Mouse (Mus musculus): ENCODE measurements around the gene Pole2. TPM values are rescaled to one million over a fixed set of nuclear protein-coding genes. Genes with fewer than 3 reads are reported as not detected.

The Pole2 gene
- polyA plus RNA-seq, 1 experiment = 63.4 TPM

GRCm38 (mm10) chr12:69210056-69210979 is 17.7 kb downstream of the Pole2 start:
- Histone ChIP-seq H3K4me3 (ENCODE audit: control insufficient read depth, low read depth, low read length) (no peak overlapping the region), H3K27ac (ENCODE audit: control insufficient read depth, insufficient read depth, low read depth, low read length) (no peak overlapping the region), H3K4me1 (ENCODE audit: control insufficient read depth, insufficient read depth, low read length) (no peaks in the 10 kb centered on the region), H3K27me3 (ENCODE audit: control insufficient read depth, insufficient read depth, low read length) (no peaks in the 10 kb centered on the region), H3K36me3 (ENCODE audit: control insufficient read depth, insufficient read depth, low read length) (no peaks in the 10 kb centered on the region)
- TF ChIP-seq POLR2A (IDR thresholded peaks at IDR 0.05; ENCODE audit: control insufficient read depth, low read depth, low read length) (no peak), CTCF (IDR thresholded peaks at IDR 0.05; ENCODE audit: control insufficient read depth, insufficient read depth, insufficient replicate concordance, low read depth, low read length) (no peak)

- no peak overlapping the region for H3K27ac ChIP-seq (ENCODE audit: control insufficient read depth, insufficient read depth, low read depth, low read length)
- no peak overlapping the region for H3K4me3 ChIP-seq (ENCODE audit: control insufficient read depth, low read depth, low read length)
- H3K27me3 ChIP-seq (ENCODE audit: control insufficient read depth, insufficient read depth, low read length) = no peaks in the 10 kb centered on the region
- H3K36me3 ChIP-seq (ENCODE audit: control insufficient read depth, insufficient read depth, low read length) = no peaks in the 10 kb centered on the region
- 0 out of 2 replicates have a peak, but pooled peaks cover 2% of the 10 kb centered on the region for H3K4me1 ChIP-seq (ENCODE audit: control insufficient read depth, insufficient read depth, low read length)
- TF ChIP-seq POLR2A (IDR thresholded peaks at IDR 0.05; ENCODE audit: control insufficient read depth, low read depth, low read length) (no peak), CTCF (IDR thresholded peaks at IDR 0.05; ENCODE audit: control insufficient read depth, insufficient read depth, insufficient replicate concordance, low read depth, low read length) (no peak)
Observed at GRCm38 (mm10) chr12:69208520-69208919, 19.5 kb downstream of the Pole2 start.

- TF ChIP-seq CTCF (IDR thresholded peaks at IDR 0.05; ENCODE audit: control insufficient read depth, insufficient read depth, insufficient replicate concordance, low read depth, low read length) (no peak), POLR2A (IDR thresholded peaks at IDR 0.05; ENCODE audit: control insufficient read depth, low read depth, low read length) (no peak)
Observed at GRCm38 (mm10) chr12:69207926-69208325, 20.1 kb downstream of the Pole2 start.

GRCm38 (mm10) chr12:69207396-69207795 is 20.6 kb downstream of the Pole2 start:
- no peak overlapping the region for H3K4me3 ChIP-seq (ENCODE audit: control insufficient read depth, low read depth, low read length)
- TF ChIP-seq CTCF (IDR thresholded peaks at IDR 0.05; ENCODE audit: control insufficient read depth, insufficient read depth, insufficient replicate concordance, low read depth, low read length) (no peak), POLR2A (IDR thresholded peaks at IDR 0.05; ENCODE audit: control insufficient read depth, low read depth, low read length) (no peak)
- H3K4me1 ChIP-seq (ENCODE audit: control insufficient read depth, insufficient read depth, low read length) = 0 out of 2 replicates have a peak, but pooled peaks cover 2% of the 10 kb centered on the region
- no peaks in the 10 kb centered on the region for H3K27me3 ChIP-seq (ENCODE audit: control insufficient read depth, insufficient read depth, low read length)
- H3K27ac ChIP-seq (ENCODE audit: control insufficient read depth, insufficient read depth, low read depth, low read length) = no peak overlapping the region
- H3K36me3 ChIP-seq (ENCODE audit: control insufficient read depth, insufficient read depth, low read length) = no peaks in the 10 kb centered on the region

More at GRCm38 (mm10) chr12:69207926-69208325, 20.1 kb downstream of the Pole2 start:
- 0 out of 2 replicates have a peak, but pooled peaks cover 2% of the 10 kb centered on the region for H3K4me1 ChIP-seq (ENCODE audit: control insufficient read depth, insufficient read depth, low read length)
- no peaks in the 10 kb centered on the region for H3K27me3 ChIP-seq (ENCODE audit: control insufficient read depth, insufficient read depth, low read length)
- no peaks in the 10 kb centered on the region for H3K36me3 ChIP-seq (ENCODE audit: control insufficient read depth, insufficient read depth, low read length)
- H3K27ac ChIP-seq (ENCODE audit: control insufficient read depth, insufficient read depth, low read depth, low read length) = no peak overlapping the region
- no peak overlapping the region for H3K4me3 ChIP-seq (ENCODE audit: control insufficient read depth, low read depth, low read length)

GRCm38 (mm10) chr12:69204052-69204833 is 23.8 kb downstream of the Pole2 start, which contains the start of gene Gm49384:
Gene Gm49384, minus strand, starts transcription at chr12:69204267.
- TF ChIP-seq CTCF (IDR thresholded peaks at IDR 0.05; ENCODE audit: control insufficient read depth, insufficient read depth, insufficient replicate concordance, low read depth, low read length) (no peak), POLR2A (IDR thresholded peaks at IDR 0.05; ENCODE audit: control insufficient read depth, low read depth, low read length) (no peak)
- no peaks in the 10 kb centered on the region for H3K36me3 ChIP-seq (ENCODE audit: control insufficient read depth, insufficient read depth, low read length)
- 0 out of 2 replicates have a peak, but pooled peaks cover 2% of the 10 kb centered on the region for H3K4me1 ChIP-seq (ENCODE audit: control insufficient read depth, insufficient read depth, low read length)
- peak within 1 kb of the TSS; percentile 78 for H3K4me3 ChIP-seq (ENCODE audit: control insufficient read depth, low read depth, low read length)
- no peak within 1 kb of the TSS for H3K27ac ChIP-seq (ENCODE audit: control insufficient read depth, insufficient read depth, low read depth, low read length)
- H3K27me3 ChIP-seq (ENCODE audit: control insufficient read depth, insufficient read depth, low read length) = no peaks in the 10 kb centered on the region

GRCm38 (mm10) chr12:69198985-69199384 is 29.0 kb downstream of the Pole2 start:
- peak overlapping the region; percentile 37; the same call in 1 of the 2 replicates for H3K27ac ChIP-seq (ENCODE audit: control insufficient read depth, insufficient read depth, low read depth, low read length)
- TF ChIP-seq POLR2A (IDR thresholded peaks at IDR 0.05; ENCODE audit: control insufficient read depth, low read depth, low read length) = no peak
- TF ChIP-seq CTCF (IDR thresholded peaks at IDR 0.05; ENCODE audit: control insufficient read depth, insufficient read depth, insufficient replicate concordance, low read depth, low read length) = no peak
- H3K36me3 ChIP-seq (ENCODE audit: control insufficient read depth, insufficient read depth, low read length) = no peaks in the 10 kb centered on the region; the same call in 1 of the 2 replicates
- peaks cover 5% of the 10 kb centered on the region for H3K4me1 ChIP-seq (ENCODE audit: control insufficient read depth, insufficient read depth, low read length)
- no peaks in the 10 kb centered on the region for H3K27me3 ChIP-seq (ENCODE audit: control insufficient read depth, insufficient read depth, low read length)
- H3K4me3 ChIP-seq (ENCODE audit: control insufficient read depth, low read depth, low read length) = peak overlapping the region; percentile 74

- peak; percentile 76; the same call in 1 of the 2 replicates for TF ChIP-seq POLR2A (IDR thresholded peaks at IDR 0.05; ENCODE audit: control insufficient read depth, low read depth, low read length)
- TF ChIP-seq CTCF (IDR thresholded peaks at IDR 0.05; ENCODE audit: control insufficient read depth, insufficient read depth, insufficient replicate concordance, low read depth, low read length) = no peak
- H3K4me3 ChIP-seq (ENCODE audit: control insufficient read depth, low read depth, low read length) = peak within 1 kb of the TSS; percentile 92
- peaks cover 4% of the 10 kb centered on the region for H3K4me1 ChIP-seq (ENCODE audit: control insufficient read depth, insufficient read depth, low read length)
- H3K27ac ChIP-seq (ENCODE audit: control insufficient read depth, insufficient read depth, low read depth, low read length) = peak within 1 kb of the TSS; percentile 98
- H3K27me3 ChIP-seq (ENCODE audit: control insufficient read depth, insufficient read depth, low read length) = no peaks in the 10 kb centered on the region
- no peaks in the 10 kb centered on the region; the same call in 1 of the 2 replicates for H3K36me3 ChIP-seq (ENCODE audit: control insufficient read depth, insufficient read depth, low read length)
Observed at GRCm38 (mm10) chr12:69198164-69198535, 29.8 kb downstream of the Pole2 start, which contains the start of gene Dnaaf2. Gene Dnaaf2, minus strand, starts transcription at chr12:69198429.

All from testis, adult 2 months (tissue).